Mouse (Mus musculus): ENCODE results near the gene Slc28a1.

- TF ChIP-seq POLR2A (IDR thresholded peaks at IDR 0.05; ENCODE audit: borderline replicate concordance, insufficient read depth, low read length) (no peak), CTCF (IDR thresholded peaks at IDR 0.05; ENCODE audit: borderline replicate concordance, insufficient read depth, low read depth, low read length) (no peak)
These were observed 80.9 kb downstream of the Slc28a1 start for GRCm38 (mm10) chr7:81195509-81195908.

Data from cerebellum, adult 2 months (tissue).